Mouse (Mus musculus) kidney, adult 2 months (tissue): ENCODE results near the gene Serpinf1.

ENCODE experiments used
- CTCF ChIP-seq: fragments of 200-500 bp; conservative IDR thresholded peaks from 2 replicates; pipeline ENCODE4 v1.5.1; 2011; ENCODE audit warnings: low read depth, mild to moderate bottlenecking, control low read depth, low read length, moderate library complexity, mixed read lengths; ENCODE audit not compliant: insufficient read depth, insufficient read length
- POLR2A ChIP-seq: fragments of 200-500 bp; IDR thresholded peaks from one replicate; pipeline ENCODE4 v1.6.1; 2011; ENCODE audit warnings: low read depth, low read length, control low read depth

GRCm38 (mm10) chr11:75438194-75438593 lies 15.7 kb upstream of the Serpinf1 start:
- TF ChIP-seq POLR2A = no peak
- no peak for TF ChIP-seq CTCF
